Mouse (Mus musculus) stomach, postnatal 0 days (tissue): ENCODE data around the gene Cmtm3.

ENCODE experiments used
- CTCF ChIP-seq: IDR thresholded peaks from 2 replicates; pipeline ENCODE4 v1.5.1; 2016; ENCODE audit warnings: antibody characterized with exemption, low read depth, mild to moderate bottlenecking, moderate library complexity
- EP300 ChIP-seq: optimal IDR thresholded peaks from 2 replicates; pipeline ENCODE3; 2016; ENCODE audit warnings: antibody characterized with exemption

GRCm38 (mm10) chr8:104358637-104359036, 19.4 kb downstream of the Cmtm3 start:
- no peak for TF ChIP-seq CTCF
- no peak for TF ChIP-seq EP300
